Mouse (Mus musculus) left cerebral cortex, adult 11 months (tissue): ENCODE data around the gene Irs2.

ENCODE experiments used
- DNase-seq: peaks from one replicate; pipeline ENCODE4 v3.0.0; 2022; ENCODE audit warnings: low spot score

Gene Irs2

DNA sequence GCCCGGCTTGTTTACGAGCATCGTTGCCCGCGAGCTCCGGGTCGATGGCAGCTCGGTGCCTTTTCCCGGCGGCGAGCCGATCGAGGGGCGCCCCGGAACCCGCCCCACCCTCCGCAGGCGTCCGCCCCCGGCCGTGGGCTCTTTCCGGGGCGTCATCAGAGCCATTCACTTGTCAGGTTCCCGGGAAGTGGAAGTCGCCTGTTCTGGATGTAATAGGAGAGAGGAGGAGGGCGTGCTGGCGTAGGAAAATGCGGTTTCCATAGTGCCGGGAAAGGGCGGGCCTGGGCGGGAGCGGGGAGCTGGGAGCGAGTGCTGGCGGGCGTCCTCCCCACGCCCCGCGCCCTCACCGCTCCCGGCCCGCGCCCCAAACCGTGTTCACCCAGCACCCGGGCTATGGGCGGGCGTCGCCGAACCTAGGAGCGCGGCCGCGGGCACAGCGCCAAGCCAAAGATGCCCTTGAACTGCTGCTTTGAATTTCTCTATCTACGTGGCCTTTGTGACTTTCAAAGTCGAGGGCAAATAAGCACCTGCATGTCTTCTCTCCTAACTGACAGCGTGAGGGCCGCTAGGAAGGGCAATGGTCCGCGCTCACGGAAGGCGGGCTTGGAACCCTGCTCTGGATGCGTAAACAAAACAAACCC is 1.3 kb upstream of the Irs2 start:
- DNase-seq, result peak; percentile 72

DNA sequence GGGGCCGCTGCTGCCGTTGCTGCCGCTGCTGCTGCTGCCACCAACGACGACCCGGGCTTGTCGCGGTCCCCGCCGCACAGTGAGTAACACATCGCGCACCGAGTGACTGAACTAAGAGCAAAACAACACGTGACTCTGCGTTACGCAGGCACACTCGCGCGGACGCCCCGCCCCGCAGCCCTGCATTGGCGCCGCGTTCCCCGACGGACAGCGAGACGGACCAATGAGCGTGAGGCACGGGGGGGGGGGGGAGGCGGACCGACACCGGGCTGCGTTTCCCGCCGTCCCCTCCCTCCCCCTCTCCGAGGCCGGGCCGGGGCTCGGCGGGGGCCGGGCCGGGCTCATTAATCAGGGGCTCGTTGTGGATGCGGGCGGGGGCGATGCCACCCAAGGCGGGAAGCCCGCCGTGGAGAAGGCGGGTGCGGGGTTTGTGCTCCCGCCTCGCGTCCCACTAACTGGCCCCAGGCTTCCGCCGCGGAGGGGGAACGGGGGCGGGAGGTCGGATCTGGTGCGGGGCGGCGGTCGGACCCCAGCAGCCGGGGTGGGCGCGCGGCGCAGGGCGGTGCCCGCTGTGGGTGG is 673 bp upstream of the Irs2 start:
- DNase-seq, result peak; percentile 97

DNA sequence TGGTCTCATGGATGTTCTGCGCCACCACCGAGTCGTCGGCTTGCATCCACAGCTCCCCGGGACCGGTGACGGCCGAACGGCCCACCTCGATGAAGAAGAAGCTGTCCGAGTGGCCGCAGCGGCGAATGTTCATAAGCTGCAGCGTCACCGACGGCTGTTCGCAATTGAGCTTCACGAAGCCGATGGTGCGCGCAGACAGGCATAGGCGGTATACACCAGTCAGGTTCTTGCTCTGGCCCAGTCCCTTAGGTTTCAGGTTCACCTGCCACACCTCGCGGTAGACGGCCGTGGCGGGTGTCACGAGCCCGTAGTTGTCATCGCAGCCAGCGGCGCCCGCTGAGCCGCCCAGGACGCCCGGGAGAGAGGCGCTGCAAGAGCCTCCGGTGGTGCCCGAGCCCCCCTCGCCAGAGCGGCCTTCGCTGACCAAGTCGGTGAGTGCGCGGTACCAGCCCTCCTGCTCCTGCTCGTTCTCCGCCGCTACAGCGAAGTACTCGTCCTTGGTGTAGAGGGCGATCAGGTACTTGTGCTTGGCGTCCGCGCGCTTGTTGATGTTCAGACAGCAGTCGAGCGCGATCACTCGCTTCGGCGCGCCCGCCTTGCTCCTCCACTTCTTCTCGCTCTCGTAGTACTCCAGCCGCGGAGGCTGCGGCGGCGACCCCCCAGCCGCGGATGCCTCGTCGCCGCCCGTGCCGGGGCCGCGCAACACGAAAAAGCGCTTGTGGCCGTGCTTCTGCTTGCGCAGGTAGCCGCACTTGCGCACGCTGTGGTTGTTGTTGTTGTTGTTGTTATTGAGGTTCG is 478 bp downstream of the Irs2 start:
- no peak for DNase-seq

DNA sequence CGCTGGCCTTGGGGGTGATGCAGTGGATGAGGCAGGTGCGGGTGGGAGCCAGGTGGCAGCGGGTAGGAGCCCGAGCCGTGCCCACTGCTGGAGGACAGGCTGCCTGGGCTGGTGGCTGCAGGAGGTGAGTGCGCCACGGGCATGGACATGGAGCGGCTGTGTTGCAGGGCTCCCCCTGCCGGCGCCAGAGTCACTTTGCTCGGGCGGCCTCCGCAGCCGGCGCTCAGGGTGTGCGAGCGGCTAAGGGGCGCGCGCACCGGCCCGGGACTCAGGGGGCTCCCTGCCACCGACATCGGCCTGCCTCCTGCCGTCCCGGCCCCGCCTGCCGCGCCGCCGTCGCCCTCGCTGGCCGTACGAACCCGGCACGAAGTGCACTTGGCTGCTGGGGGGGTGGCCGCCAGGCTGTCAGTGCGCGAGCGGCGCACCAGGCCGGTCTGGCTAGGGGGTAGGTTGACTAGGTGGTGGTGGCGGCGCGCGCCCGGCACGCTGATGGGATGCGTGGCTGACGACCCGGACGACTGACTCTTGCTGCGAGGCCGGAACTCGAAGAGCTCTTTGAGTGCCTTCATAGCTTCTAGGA is 1.2 kb downstream of the Irs2 start:
- DNase-seq, result peak; percentile 85

DNA sequence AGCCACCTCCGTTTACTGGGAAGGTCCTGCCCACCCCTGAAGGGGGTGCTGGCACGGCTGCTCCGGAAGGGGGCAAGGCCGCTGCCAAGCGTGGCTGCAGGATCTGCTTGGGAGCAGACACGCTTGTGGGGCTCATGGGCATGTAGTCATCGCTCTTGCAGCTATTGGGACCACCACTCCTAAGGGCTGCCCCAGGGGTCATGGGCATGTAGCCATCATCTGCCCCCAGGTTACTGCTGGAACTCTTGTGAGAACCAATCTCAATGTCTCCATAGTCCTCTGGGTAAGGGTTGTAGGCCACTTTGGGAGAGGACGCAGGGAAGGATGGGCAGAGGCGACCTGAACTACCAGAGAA is 2.0 kb downstream of the Irs2 start:
- no peak for DNase-seq

DNA sequence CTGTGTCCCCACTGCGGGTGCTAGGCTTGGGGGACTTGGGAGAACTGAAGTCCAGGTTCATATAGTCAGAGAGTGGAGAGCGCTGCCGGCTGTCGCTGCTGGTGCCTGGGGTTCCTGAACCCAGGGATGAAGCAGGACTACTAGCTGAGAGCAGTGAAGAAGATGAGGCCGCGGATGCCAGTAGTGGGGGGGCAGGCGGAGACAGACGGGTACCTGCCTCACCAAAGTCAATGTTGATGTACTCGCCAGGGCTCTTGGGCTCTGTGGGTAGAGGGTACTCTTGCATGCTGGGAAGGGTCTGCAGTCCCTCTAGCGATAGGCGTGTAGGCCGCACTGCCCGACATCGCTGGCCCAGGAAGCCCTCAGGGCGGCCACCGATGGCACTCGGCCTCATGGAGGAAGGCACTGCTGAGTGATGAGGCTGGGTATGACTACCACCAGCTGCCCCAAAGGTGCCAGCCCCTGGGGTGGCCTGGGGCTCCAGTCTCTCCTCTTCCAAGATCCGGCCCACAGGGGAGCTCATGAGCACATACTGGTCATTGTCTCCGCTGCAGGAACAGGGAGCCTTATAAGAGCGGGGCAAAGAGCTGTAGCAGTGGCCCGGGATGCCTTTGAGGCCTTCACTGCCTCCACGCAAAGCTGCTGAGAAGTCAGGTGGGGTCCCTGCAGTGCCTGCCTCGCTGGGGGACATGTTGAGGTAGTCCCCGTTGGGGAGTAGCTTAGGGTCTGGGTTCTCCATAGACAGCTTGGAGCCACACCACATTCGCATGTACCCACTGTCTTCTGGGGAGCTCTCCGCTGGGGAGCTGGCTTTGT is 2.6 kb downstream of the Irs2 start:
- DNase-seq, result no peak

DNA sequence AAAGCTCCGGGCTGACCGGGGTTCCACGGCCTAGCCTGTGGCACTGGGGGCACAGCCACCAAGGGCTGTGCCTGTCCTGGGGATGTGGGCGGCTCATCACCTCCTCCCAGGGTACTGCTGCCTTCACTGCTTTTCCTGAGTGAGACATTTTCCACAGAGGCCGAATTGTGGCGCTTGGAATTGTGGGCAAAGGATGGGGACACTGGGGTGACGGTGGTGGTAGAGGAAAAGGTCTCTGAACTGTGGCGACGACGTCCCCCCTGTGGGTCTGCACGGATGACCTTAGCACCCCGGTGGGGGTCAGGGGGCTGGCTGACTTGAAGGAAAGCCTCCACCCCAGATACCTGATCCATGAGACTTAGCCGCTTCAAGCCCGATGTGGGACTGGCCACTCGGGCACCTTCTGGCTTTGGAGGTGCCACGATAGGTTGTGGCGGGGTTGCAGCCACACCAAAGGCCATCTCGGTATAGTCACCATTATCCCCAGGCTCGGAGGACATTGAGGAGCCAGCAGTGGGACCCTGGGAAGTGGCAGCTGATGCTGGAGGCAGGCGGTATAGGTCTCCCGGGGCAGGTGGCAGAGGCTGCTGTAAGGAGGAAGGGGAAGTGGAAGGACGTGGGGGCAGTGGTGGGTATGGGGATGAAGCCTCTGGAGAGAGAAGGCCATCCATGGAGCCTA is 3.3 kb downstream of the Irs2 start:
- DNase-seq, result no peak

DNA sequence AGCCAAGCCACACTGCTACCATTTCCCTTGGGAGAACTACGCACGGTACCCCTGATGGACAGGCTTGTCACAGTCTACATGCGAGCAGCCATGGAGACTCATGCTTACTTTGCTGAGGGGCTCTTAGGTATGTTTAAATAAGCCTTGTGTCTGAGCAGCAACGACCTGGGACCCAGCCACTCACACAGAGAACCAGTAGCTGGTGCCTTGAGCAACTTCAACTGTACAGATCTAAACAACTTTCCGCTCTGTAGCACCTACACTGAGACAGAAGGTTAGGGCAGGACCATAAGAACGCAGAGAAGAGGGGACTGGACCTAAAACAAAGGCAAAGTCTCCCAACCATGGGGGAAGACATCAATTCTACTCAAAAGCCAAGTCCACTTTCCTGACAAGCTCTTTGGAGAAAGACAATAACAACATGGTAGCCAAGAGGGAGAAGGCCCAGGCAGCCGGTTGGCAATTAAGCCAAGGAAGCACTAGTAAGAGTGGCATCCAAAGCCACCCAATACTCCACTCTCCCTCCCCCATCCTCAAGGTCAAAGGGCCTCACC is 4.3 kb downstream of the Irs2 start:
- DNase-seq, result no peak

DNA sequence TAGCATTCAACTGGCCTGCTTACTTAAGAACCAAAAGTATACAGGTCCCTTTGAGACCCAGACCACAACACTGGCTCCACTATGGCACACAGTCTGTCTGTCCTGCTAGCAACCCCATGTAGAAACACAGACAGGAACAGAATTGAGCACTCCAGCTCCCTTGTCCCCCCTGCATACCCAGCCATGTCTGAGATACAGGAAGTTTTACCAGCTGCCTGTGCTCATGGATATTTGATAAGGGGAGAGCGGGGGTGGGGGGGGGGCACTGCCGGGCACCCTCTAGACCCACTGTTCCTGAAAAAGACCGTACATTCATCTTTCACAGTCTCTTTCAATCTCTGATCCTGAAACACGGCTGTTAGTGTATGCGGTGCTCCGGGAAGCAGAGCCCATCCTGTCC is 5.0 kb downstream of the Irs2 start:
- no peak for DNase-seq

DNA sequence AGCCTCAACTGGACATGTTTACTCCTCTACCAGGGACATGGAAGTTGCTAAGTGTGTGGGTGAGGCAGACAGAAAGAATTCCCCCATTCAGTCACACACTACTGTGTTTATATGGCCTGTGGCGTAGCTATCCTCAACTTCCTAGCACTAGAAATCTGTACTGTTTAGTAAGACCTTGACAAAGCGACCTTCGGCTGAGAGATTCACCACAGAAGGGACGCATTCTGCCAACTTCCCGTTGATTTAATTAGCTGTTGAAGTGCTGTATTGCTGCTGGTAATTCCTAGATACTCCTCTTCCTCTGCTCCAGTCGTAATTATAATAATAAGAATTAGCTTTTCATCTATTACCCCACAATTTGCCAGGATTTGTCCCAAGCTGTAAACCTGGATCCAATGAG is 5.4 kb downstream of the Irs2 start:
- no peak for DNase-seq

DNA sequence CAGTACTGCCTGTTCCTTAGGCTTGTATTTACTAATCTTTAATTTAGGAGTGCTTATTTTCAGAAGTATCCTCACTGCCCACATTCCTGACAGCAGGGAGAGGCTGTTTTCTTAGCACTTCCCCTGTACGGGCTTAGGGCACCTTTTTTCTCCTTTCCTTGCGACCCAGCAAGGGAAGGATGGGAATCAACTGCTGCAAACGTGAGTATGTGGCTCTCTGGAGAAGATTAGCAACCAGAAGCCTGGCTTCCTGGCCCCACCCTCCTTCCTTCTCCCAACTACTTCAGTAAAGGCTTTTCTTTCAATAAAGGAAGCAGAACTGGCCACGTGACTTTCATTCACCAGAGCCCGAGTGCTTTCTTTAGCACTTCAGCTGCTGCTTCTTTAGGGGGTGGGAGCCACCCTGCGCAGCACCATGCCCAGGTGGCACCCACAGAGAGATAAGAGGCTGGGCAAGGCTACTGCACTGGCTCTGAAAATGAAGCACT is 7.2 kb downstream of the Irs2 start:
- no peak for DNase-seq

DNA sequence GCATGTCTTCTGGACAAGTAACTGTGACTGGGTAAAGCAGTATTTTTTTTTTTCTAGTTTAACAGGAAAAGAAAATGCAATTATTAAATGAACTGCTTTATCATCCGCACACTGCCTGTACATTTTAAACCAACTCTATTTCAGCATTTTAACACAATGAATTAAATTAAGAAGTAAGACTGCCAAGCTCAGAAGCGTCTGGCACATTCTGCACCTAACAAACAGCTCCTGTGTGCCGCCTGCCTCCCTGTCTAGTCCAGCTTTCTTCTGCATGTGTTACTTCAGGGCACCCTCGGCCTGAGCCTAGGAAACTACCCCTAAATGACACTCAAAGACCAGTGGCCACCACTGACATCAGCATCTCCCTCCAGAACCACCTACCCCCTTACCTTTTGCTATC is 8.7 kb downstream of the Irs2 start:
- no peak for DNase-seq

DNA sequence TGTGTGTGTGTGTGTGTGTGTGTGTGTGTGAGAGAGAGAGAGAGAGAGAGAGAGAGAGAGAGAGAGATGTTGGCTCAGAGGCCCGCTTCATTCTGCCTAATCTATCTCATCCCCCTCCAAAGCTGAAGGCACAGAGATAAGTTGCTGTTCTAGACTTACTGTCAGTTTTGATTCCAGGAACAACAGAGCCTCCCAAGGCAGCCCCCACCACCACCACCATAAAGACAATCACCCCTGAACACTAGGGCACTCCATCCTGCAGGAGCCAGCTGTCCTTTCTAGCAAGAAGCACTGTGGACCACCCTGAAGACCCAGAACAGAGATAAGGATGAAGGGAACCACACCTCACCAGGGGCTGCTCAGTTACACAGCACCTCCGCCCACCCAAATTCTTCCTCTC is 12.0 kb downstream of the Irs2 start:
- DNase-seq, result no peak

DNA sequence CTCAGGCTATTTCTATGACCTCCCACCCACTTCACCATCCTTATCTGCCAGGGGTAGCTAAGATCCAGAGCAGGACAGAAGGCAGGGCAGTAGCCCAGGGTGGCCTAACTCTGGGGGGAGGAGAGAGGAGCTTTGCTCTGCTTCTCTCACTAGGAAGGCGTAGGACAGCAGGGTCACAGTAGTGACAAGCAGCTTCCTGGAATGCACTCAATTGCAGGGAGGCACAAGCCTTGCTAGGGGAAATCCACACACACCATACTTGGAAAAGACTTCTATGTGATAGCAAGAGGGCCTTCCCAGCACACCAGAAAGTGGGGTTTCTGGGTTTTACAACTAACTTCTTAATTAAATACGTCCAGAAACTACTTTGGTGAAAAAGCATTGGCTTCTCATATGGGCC is 12.5 kb downstream of the Irs2 start:
- DNase-seq, result no peak

DNA sequence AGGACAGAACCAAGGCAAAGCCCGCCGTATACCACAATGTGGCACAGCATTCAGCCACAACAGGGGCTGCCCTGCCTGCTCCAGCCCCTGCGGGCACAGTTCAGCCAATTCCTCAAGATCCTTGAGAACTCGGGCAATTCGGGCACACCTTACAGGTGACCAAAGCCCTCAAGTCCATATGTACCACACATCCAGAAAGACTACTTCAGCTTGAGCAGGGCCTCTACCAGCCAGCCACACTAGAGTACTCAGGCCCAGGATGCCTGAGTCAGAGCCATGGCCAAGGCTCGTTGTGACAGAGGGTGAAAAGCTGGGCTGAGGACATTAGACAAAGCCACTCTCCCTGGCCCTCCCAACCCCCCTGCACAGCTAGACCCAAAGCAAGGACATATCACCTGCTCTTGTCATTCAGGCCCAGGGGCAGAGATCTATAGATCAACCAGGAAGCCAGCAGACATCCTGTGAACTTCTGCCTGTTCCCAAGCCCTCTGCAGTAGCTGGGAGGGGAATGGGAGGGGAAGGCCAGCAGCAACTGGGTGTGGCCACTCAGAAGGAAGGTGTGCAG is 13.8 kb downstream of the Irs2 start:
- DNase-seq, result no peak

DNA sequence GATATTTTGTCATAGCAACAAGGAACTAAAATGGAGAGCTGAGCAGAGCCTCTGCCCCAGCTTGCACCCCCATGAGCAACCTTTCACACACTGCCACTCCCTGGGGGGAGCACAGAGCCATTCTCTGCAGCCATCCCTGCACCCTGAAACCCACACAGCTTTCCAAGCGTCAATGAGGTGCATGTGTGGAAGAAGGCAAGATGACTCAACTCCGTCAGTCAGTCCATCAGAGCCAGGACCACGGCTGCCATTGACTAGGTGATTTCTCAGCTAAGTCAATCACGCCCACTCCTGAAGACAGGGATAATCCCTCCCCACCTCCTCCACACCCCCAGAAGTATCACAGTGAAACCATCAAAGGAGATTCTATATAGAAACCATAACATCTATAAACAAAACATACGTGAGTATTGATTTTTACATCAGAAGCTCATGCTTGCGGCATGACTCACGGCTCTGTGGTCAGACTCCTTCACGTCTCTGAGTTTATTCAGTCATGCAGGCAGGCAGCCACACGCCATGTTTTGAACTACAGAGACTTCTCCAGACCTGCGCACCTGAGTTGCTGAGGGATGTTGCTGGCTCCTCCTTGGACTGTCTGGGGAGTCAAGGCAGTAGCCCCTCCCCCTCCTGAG is 14.6 kb downstream of the Irs2 start:
- no peak for DNase-seq

DNA sequence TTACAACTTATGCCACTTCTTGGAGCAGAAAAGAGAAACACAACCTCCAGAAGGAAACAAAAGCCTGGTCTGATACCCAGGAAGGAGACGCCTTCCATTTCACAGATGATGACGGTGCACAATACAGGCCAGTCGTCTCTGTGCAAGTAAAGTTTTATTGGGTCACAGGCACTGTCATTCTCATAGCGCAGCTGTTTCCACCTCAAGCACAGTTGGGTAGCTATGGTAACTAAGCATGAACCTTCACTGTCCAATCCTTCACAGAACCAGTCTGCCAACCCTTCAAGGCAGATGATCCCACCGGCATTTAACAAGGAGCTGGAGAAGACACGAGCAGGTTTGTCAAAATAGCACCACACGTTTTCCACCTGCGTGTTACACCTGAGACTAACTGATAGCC is 16.2 kb downstream of the Irs2 start:
- DNase-seq, result no peak

DNA sequence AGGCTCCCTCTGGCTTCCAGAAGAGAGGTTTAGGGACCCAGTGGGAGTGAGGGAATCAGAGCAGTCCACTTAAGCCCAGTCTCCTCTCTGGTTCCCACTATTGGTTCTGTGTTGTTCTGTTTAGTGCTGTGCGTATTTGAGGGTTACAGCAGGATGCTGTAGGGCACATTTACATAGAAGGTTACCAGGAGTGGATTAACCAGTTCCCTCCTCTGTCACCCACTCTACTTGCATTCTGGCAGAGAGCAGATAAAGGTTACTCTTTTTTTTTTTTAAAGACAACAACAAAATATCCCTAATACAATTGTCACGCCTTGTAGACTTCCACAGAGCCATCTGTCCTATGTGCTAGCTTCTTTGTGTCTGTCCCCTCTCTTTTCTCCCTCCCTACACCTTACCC is 16.9 kb downstream of the Irs2 start:
- no peak for DNase-seq

DNA sequence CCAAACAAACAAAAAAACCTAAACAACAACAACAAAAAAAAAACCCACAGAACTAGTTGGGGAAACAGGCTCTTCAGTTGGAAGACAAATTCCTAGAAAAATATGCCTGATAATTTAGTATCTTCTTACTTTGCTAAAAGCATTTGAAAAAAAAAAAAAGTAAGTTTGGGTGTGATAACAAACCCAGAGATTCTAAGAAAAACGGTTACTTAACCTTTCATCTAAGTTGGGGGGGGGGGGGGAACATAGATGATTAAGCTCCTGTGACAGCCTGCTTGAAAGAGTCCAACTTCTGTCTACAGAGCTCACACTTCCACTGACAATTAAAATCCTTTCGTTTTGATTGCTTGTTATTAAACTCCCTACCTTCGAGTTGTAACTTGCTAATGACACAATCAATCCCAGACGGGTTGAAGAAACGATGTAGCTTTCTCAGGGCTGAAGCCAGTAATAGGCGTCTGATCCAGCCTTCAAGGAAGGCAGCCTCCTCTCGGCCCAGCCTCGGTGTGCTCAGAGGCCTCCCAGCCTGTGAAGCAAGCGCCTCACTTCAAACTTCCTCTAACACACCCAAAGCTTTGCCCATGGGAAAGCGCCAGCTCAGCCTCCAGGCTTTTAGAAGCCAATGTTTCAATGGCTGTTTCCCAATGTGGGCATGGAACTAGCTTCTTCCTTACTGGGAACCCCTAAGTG is 17.7 kb downstream of the Irs2 start:
- DNase-seq, result no peak

DNA sequence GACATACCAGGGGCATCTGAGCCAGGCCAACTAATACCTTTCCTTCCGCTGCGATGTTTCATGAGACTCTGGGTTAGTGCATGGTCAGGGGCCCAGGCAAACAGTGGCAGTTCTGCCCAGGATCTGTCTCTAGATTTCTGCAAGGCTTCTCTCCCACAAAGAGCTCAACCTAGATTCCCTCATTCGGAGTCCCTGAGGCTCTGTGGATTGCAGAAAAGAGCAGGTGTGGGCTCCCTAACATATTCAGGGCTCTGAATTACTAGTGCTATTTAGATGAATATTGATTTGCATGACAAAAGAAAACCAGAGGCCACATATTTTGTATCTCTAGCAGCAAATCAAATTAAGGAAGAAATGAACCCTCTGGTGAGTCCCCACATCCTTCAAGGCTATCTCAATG is 18.3 kb downstream of the Irs2 start:
- no peak for DNase-seq
